Mouse (Mus musculus) CH12.LX (cell line): ENCODE measurements around the gene Dcxr. TPM values are rescaled to one million over a fixed set of nuclear protein-coding genes. Genes with fewer than 3 reads are reported as not detected.

Experiments used
- DNase-seq: peaks from one replicate; pipeline ENCODE4 v3.0.0-alpha.2; 2013; ENCODE audit errors: extremely low read depth
- H3K27ac ChIP-seq: 2 replicates; pipeline ENCODE4 v1.5.1; 2012; ENCODE audit warnings: low read depth, mild to moderate bottlenecking, control low read depth, moderate library complexity; ENCODE audit not compliant: insufficient read depth
- H3K27me3 ChIP-seq: replicated peaks from 2 replicates; pipeline ENCODE3; 2012; ENCODE audit warnings: inconsistent platforms
- H3K36me3 ChIP-seq, 2 experiments: replicated peaks in 1 of 2; 2 replicates each; pipeline versions ENCODE3 to v1.6.1; 2012; ENCODE audit warnings: inconsistent platforms in 1 of 2, low read length in 1 of 2, mild to moderate bottlenecking in 1 of 2, mixed read lengths in 1 of 2, moderate library complexity in 1 of 2; ENCODE audit not compliant: control insufficient read depth in 1 of 2, insufficient read depth in 1 of 2
- H3K4me1 ChIP-seq, 2 experiments: 2 replicates each; pipeline ENCODE4 v1.6.1; 2012; ENCODE audit warnings: inconsistent platforms in 1 of 2, moderate library complexity in 1 of 2; ENCODE audit not compliant: insufficient read depth in 2 of 2, control insufficient read depth in 1 of 2
- H3K4me2 ChIP-seq: 2 replicates; pipeline ENCODE4 v1.6.1; 2012; ENCODE audit warnings: low read depth, mild to moderate bottlenecking, control low read depth; ENCODE audit not compliant: poor library complexity, insufficient read depth, severe bottlenecking
- H3K4me3 ChIP-seq, 3 experiments: fragments of 150-350 bp in 1 of 3; sonication (generic) in 1 of 3; replicated peaks in 1 of 3; 2 replicates each; pipeline versions ENCODE3 to v1.5.1; 2011 to 2012; ENCODE audit warnings: low read depth in 2 of 3, low read length in 2 of 3, mild to moderate bottlenecking in 2 of 3, moderate library complexity in 2 of 3, control low read depth in 1 of 3, improper control_type of control experiment in 1 of 3, inconsistent platforms in 1 of 3, mixed read lengths in 1 of 3; ENCODE audit not compliant: poor library complexity in 1 of 3
- H3K79me2 ChIP-seq: replicated peaks from 2 replicates; pipeline ENCODE4 v1.6.1; 2012; ENCODE audit warnings: mild to moderate bottlenecking, moderate library complexity; ENCODE audit not compliant: control insufficient read depth, poor library complexity, insufficient read depth, severe bottlenecking; ENCODE audit errors: extremely low read depth
- H3K9ac ChIP-seq: 2 replicates; pipeline ENCODE4 v1.6.1; 2012; ENCODE audit warnings: low read depth, mild to moderate bottlenecking, control low read depth, moderate library complexity; ENCODE audit not compliant: insufficient read depth
- H3K9me3 ChIP-seq: replicated peaks from 2 replicates; pipeline ENCODE3; 2012; ENCODE audit warnings: low read length, inconsistent platforms, mixed read lengths
- CHD1 ChIP-seq: IDR thresholded peaks from 2 replicates; pipeline ENCODE4 v1.6.1; 2012; ENCODE audit warnings: low read depth, low read length, improper control_type of control experiment, inconsistent platforms
- E2F4 ChIP-seq: IDR thresholded peaks from 2 replicates; pipeline ENCODE4 v1.6.1; 2011; ENCODE audit warnings: low read depth, low read length, improper control_type of control experiment; ENCODE audit not compliant: insufficient replicate concordance
- ELF1 ChIP-seq: IDR thresholded peaks from 2 replicates; pipeline ENCODE4 v1.6.1; 2014; ENCODE audit warnings: low read depth, mild to moderate bottlenecking, inconsistent platforms, low read length, improper control_type of control experiment
- EP300 ChIP-seq: IDR thresholded peaks from 2 replicates; pipeline ENCODE4 v1.6.1; 2011; ENCODE audit warnings: low read length, improper control_type of control experiment
- GABPA ChIP-seq: IDR thresholded peaks from 2 replicates; pipeline ENCODE4 v1.6.1; 2012; ENCODE audit warnings: low read depth, low read length, improper control_type of control experiment, inconsistent platforms; ENCODE audit not compliant: insufficient replicate concordance
- JUN ChIP-seq: IDR thresholded peaks from 2 replicates; pipeline ENCODE4 v1.6.1; 2011; ENCODE audit warnings: low read depth, mild to moderate bottlenecking, low read length, improper control_type of control experiment, moderate library complexity; ENCODE audit not compliant: insufficient read depth
- JUND ChIP-seq: conservative IDR thresholded peaks from 2 replicates; pipeline ENCODE4 v1.6.1; 2011; ENCODE audit warnings: low read depth, low read length, improper control_type of control experiment
- MAFK ChIP-seq: IDR thresholded peaks from 2 replicates; pipeline ENCODE4 v1.6.1; 2011; ENCODE audit warnings: low read length, improper control_type of control experiment; ENCODE audit not compliant: insufficient replicate concordance
- MAZ ChIP-seq: IDR thresholded peaks from 2 replicates; pipeline ENCODE4 v1.6.1; 2012; ENCODE audit warnings: low read depth, mild to moderate bottlenecking, inconsistent platforms, low read length, improper control_type of control experiment, moderate library complexity
- MEF2A ChIP-seq: IDR thresholded peaks from 2 replicates; pipeline ENCODE4 v1.6.1; 2014; ENCODE audit warnings: low read depth, mild to moderate bottlenecking, inconsistent platforms, low read length, improper control_type of control experiment, borderline replicate concordance
- MXI1 ChIP-seq: IDR thresholded peaks from 2 replicates; pipeline ENCODE4 v1.6.1; 2011; ENCODE audit warnings: mild to moderate bottlenecking, low read depth, low read length, improper control_type of control experiment
- NELFE ChIP-seq: IDR thresholded peaks from 2 replicates; pipeline ENCODE4 v1.6.1; 2011; ENCODE audit warnings: low read depth, low read length, improper control_type of control experiment
- POLR2A ChIP-seq: IDR thresholded peaks from 2 replicates; pipeline ENCODE4 v1.6.1; 2011; ENCODE audit warnings: low read depth, mild to moderate bottlenecking, improper control_type of control experiment, low read length
- POLR2AphosphoS2 ChIP-seq: IDR thresholded peaks from 2 replicates; pipeline ENCODE4 v1.6.1; 2011; ENCODE audit warnings: low read depth, low read length, improper control_type of control experiment
- SMC3 ChIP-seq: IDR thresholded peaks from 2 replicates; pipeline ENCODE4 v1.6.1; 2011; ENCODE audit warnings: low read depth, low read length, improper control_type of control experiment
- TCF12 ChIP-seq: IDR thresholded peaks from 2 replicates; pipeline ENCODE4 v1.6.1; 2014; ENCODE audit warnings: low read depth, mild to moderate bottlenecking, inconsistent platforms, low read length, improper control_type of control experiment
- USF1 ChIP-seq: IDR thresholded peaks from 2 replicates; pipeline ENCODE4 v1.6.1; 2014; ENCODE audit warnings: low read depth, mild to moderate bottlenecking, inconsistent platforms, low read length, improper control_type of control experiment
- USF2 ChIP-seq: conservative IDR thresholded peaks from 2 replicates; pipeline ENCODE4 v1.6.1; 2011; ENCODE audit warnings: low read depth, low read length, improper control_type of control experiment
- dilution Hi-C: fragments of 300-500 bp; cut with MboI; formaldehyde crosslinking; loops from 2 replicates; pipeline ENCODE4 v1.14.3; 2020; ENCODE audit warnings: low sequenced_read_pairs; ENCODE audit not compliant: extremely low pct_unique_long_range_greater_than_20kb, extremely low pct_ligation_motif_present
- in situ Hi-C: fragments of 300-500 bp; cut with MboI; formaldehyde crosslinking; loops from 3 replicates; pipeline ENCODE4 v1.14.3; 2019; ENCODE audit warnings: low sequenced_read_pairs, low pct_ligation_motif_present, low pct_unique_long_range_greater_than_20kb, mixed read lengths
- polyA plus RNA-seq: library from polyadenylated mRNA; unstranded; fragments of >175 nt; gene quantifications from 2 replicates; pipeline ENCODE4 v1.2.1, GENCODE M21; 2012; ENCODE audit warnings: low read depth; ENCODE audit not compliant: insufficient read length
- total RNA-seq, 2 experiments: library from RNA; depleted of rRNA; stranded (reverse); fragments of 300-350 nt in 1 of 2; fragments of >200 nt in 1 of 2; gene quantifications; 2 replicates each; pipeline ENCODE4 v1.2.3; 2012 to 2014

The Dcxr gene
- total and polyA plus RNA-seq, 3 experiments: 23.3 to 74.7 (median 24.1) TPM

GRCm38 (mm10) chr11:120733521-120733920 lies 6.4 kb upstream of the Dcxr start:
- Histone ChIP-seq H3K4me3 (no peak overlapping the region), H3K9ac (no peak overlapping the region), H3K27me3 (peaks cover 61% of the 10 kb centered on the region), H3K36me3 (no peaks in the 10 kb centered on the region), H3K9me3 (no peaks in the 10 kb centered on the region), H3K79me2 (no peaks in the 10 kb centered on the region), H3K4me2 (no peak overlapping the region), H3K27ac (no peak overlapping the region), H3K4me1 (peaks cover 7 to 11% of the 10 kb centered on the region in 2 experiments; a peak in 3 of 4 replicates)
- dilution Hi-C loops: no loop called here
- no peak for DNase-seq
- in situ Hi-C loops: no loop called here
- TF ChIP-seq TCF12 (no peak), EP300 (no peak), NELFE (no peak)

GRCm38 (mm10) chr11:120731858-120732680 lies 5.0 kb upstream of the Dcxr start, which contains the start of gene Cbr2:
Cbr2 (minus strand) TSS chr11:120732114.
- peaks cover 68% of the 10 kb centered on the region for H3K27me3 ChIP-seq
- dilution Hi-C loops: no loop called here
- in situ Hi-C loops: no loop called here

GRCm38 (mm10) chr11:120731395-120731794 lies 4.3 kb upstream of the Dcxr start:
- no peak overlapping the region for H3K4me3 ChIP-seq

More at GRCm38 (mm10) chr11:120731858-120732680, 5.0 kb upstream of the Dcxr start, which contains the start of gene Cbr2:
- no peak within 1 kb of the TSS for H3K4me3 ChIP-seq
- no peak for DNase-seq
- H3K4me2 ChIP-seq: no peak within 1 kb of the TSS
- no peaks in the 10 kb centered on the region for H3K79me2 ChIP-seq
- TF ChIP-seq E2F4: no peak
- no peak for TF ChIP-seq SMC3
- no peak for TF ChIP-seq JUND
- TF ChIP-seq MXI1: no peak
- no peaks in the 10 kb centered on the region for H3K36me3 ChIP-seq
- H3K27ac ChIP-seq: no peak within 1 kb of the TSS
- no peaks in the 10 kb centered on the region for H3K9me3 ChIP-seq
- no peak within 1 kb of the TSS for H3K9ac ChIP-seq
- H3K4me1 ChIP-seq: peaks cover 7 to 10% of the 10 kb centered on the region in 2 experiments; a peak in 3 of 4 replicates

More at GRCm38 (mm10) chr11:120731395-120731794, 4.3 kb upstream of the Dcxr start:
- no peak for DNase-seq
- Histone ChIP-seq H3K36me3 (no peaks in the 10 kb centered on the region), H3K4me1 (peaks cover 5 to 8% of the 10 kb centered on the region in 2 experiments), H3K27ac (no peak overlapping the region), H3K9me3 (no peaks in the 10 kb centered on the region), H3K9ac (no peak overlapping the region), H3K4me2 (no peak overlapping the region), H3K27me3 (peaks cover 61% of the 10 kb centered on the region), H3K79me2 (no peaks in the 10 kb centered on the region)
- TF ChIP-seq USF2 (no peak), POLR2AphosphoS2 (no peak), MXI1 (no peak), JUN (no peak), CHD1 (no peak), JUND (no peak), USF1 (no peak), MAZ (no peak), EP300 (no peak), MEF2A (no peak), ELF1 (no peak), TCF12 (no peak), GABPA (no peak), MAFK (no peak), SMC3 (no peak), POLR2A (no peak)
- in situ Hi-C loops: no loop called here
- dilution Hi-C loops: no loop called here
